Mouse (Mus musculus) cerebellum, adult 11 months (tissue): ENCODE results near the gene Ttc25.
"Not testable (repeated sequence)": the region's sequence is repeated elsewhere in the genome, so short reads cannot be mapped to it uniquely, and the experiment has no call there.

ENCODE experiments used
- DNase-seq: peaks from one replicate; pipeline ENCODE4 v3.0.0; 2022

Ttc25 gene

GRCm38 (mm10) chr11:100574188-100574587 is 28.8 kb downstream of the Ttc25 start:
- no peak for DNase-seq

- DNase-seq: peak; percentile 51
Observed at GRCm38 (mm10) chr11:100574708-100575483, 29.5 kb downstream of the Ttc25 start, which contains the start of gene Cnp. Cnp (plus strand) TSS chr11:100574904.

- peak; percentile 34 for DNase-seq
Observed at GRCm38 (mm10) chr11:100575484-100575855, 30.1 kb downstream of the Ttc25 start.

GRCm38 (mm10) chr11:100576256-100576655 is 30.8 kb downstream of the Ttc25 start:
- no peak for DNase-seq

GRCm38 (mm10) chr11:100577852-100578599 is 32.6 kb downstream of the Ttc25 start:
- no peak for DNase-seq

GRCm38 (mm10) chr11:100579116-100579799 is 33.9 kb downstream of the Ttc25 start:
- no peak for DNase-seq

- DNase-seq: no peak
Observed at GRCm38 (mm10) chr11:100580275-100580674, 34.9 kb downstream of the Ttc25 start.

- no peak for DNase-seq
Observed at GRCm38 (mm10) chr11:100581756-100582155, 36.3 kb downstream of the Ttc25 start.

- not testable (repeated sequence) for DNase-seq
Observed at GRCm38 (mm10) chr11:100582413-100582812, 37.0 kb downstream of the Ttc25 start.

- DNase-seq: no peak
Observed at GRCm38 (mm10) chr11:100582836-100583235, 37.4 kb downstream of the Ttc25 start.

GRCm38 (mm10) chr11:100584561-100584961 is 39.2 kb downstream of the Ttc25 start:
- DNase-seq: no peak

- no peak for DNase-seq
Observed at GRCm38 (mm10) chr11:100585148-100585547, 39.7 kb downstream of the Ttc25 start.

GRCm38 (mm10) chr11:100588462-100588861 is 43.1 kb downstream of the Ttc25 start:
- no peak for DNase-seq

- no peak for DNase-seq
Observed at GRCm38 (mm10) chr11:100592346-100593046, 47.1 kb downstream of the Ttc25 start.

- no peak for DNase-seq
Observed at GRCm38 (mm10) chr11:100594608-100595007, 49.2 kb downstream of the Ttc25 start.

- no peak for DNase-seq
Observed at GRCm38 (mm10) chr11:100595533-100595932, 50.1 kb downstream of the Ttc25 start.

- DNase-seq: no peak
Observed at GRCm38 (mm10) chr11:100598074-100598473, 52.7 kb downstream of the Ttc25 start.

GRCm38 (mm10) chr11:100601372-100601771 is 56.0 kb downstream of the Ttc25 start:
- DNase-seq: no peak

GRCm38 (mm10) chr11:100603155-100603554 is 57.7 kb downstream of the Ttc25 start:
- DNase-seq: no peak

- DNase-seq: no peak
Observed at GRCm38 (mm10) chr11:100603813-100604212, 58.4 kb downstream of the Ttc25 start.

GRCm38 (mm10) chr11:100604321-100605005 is 59.1 kb downstream of the Ttc25 start:
- DNase-seq: no peak

GRCm38 (mm10) chr11:100605451-100605850 is 60.0 kb downstream of the Ttc25 start:
- no peak for DNase-seq
